Mouse (Mus musculus) stomach, postnatal 0 days (tissue): ENCODE measurements around the gene Mbnl2.

Experiments
- CTCF ChIP-seq: IDR thresholded peaks from 2 replicates; pipeline ENCODE4 v1.5.1; 2016; ENCODE audit warnings: antibody characterized with exemption, low read depth, mild to moderate bottlenecking, moderate library complexity
- EP300 ChIP-seq: optimal IDR thresholded peaks from 2 replicates; pipeline ENCODE3; 2016; ENCODE audit warnings: antibody characterized with exemption

DNA sequence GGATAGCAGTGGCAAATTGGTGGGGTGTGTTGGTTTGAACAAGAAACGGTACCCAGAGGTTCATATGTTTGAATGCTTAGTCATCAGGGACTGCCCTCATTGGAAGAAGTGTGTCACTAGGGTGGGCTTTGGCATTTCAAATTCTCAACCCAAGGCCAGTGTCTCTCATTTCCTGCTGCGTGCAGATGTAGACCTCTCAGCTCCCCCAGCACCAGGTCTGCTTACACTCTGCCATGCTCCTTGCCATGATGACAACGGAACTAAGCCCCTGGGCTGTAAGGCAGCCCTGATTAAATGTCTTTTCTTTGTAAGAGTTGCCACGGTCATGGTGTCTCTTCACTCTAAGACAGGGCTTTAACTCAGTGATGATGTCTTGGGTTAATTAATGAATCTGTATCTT, 69.2 kb downstream of the Mbnl2 start:
- TF ChIP-seq CTCF (no peak), EP300 (no peak)
